Mouse (Mus musculus): Measurements from ENCODE around the gene Ptbp1.

Gene Ptbp1

GRCm38 (mm10) chr10:79853860-79854795 is at the start of gene Ptbp1:
TSS of gene Ptbp1 (plus strand) at chr10:79854427.
- DNase-seq (ENCODE audit: low spot score in 2 of 2): peak; percentile 99 to 100

- DNase-seq (ENCODE audit: low spot score in 2 of 2): no peak
These were observed 48.6 kb upstream of the Ptbp1 start for GRCm38 (mm10) chr10:79805636-79806035.

DNA sequence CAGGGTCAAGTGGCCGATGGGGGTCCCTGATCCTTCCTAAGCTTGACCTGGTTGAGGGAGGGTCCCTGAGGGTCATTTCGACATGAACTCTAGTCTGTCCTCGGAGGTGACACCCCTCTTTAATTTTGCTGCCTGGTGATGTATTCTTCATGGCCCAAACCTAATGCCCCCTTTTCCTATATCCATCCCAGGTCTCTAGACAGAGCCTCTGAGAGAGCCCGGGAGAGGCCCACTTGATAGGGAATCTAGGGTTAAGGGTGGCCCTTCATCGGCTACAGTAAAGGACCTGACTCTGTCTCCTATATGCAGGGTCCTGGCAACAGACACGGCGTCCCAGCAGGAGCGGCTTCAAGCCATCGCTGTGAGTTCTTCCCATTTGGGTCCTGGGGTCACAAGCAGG is 47.9 kb upstream of the Ptbp1 start:
- DNase-seq (ENCODE audit: low spot score in 2 of 2): no peak

DNA sequence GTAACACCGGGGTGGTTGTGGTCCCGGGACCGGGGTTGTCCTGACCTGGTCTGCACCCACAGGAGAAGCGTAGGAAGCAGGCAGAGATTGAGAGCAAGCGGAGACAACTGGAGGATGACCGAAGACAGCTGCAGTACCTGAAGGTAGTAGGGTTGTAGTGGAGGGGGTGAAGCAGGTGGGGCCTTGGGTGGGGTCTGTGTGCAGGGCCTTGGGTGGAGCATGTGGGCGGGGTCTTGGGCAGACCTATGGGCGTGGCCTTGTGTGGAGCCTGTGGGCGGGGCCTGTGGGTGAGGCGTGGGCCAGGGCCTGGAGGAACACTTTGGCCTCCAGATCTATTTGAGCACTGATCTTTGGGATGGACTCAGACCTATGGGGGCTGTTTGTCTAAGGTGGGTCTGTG is 47.3 kb upstream of the Ptbp1 start:
- no peak for DNase-seq (ENCODE audit: low spot score in 2 of 2)

DNA sequence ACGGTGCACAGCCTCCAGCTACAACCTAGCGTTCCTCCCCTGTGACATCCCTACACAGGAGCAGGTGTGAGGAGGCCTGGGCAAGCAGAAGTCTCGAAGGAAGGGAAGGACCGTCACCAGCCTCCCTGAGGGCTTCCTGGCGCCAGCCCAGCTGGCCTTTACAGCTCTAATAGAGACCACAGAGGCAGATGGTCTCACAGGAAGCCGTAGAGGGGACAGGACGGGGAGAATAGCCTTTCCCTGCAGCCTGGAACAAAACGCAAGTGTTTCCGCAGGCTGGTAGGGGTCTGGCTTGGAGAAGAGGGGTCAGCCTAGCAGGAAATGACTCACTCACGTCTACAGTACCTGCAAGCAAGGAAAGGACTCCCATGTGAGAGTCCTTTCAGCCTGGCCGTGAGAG is 46.4 kb upstream of the Ptbp1 start:
- no peak for DNase-seq (ENCODE audit: low spot score in 2 of 2)

DNA sequence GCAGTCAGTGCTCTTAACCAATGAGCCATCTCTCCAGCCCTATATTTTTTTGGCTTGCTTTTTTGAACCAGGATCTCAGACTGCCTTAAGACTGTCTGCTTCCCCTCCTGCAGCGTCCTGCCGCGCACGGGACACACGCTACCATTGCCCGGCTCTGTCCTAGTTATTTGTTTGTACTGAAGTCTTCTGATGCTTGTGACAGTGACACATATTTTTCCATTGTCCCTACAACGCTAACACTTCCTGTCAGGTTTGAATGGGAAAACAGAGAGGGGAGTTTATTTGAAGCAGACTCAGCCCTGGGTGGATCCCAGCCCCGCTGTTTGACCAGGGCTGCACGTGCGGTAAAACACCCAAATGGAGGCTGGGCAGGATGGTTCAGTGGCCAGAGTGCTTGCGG is 45.5 kb upstream of the Ptbp1 start:
- DNase-seq (ENCODE audit: low spot score in 2 of 2): no peak

DNA sequence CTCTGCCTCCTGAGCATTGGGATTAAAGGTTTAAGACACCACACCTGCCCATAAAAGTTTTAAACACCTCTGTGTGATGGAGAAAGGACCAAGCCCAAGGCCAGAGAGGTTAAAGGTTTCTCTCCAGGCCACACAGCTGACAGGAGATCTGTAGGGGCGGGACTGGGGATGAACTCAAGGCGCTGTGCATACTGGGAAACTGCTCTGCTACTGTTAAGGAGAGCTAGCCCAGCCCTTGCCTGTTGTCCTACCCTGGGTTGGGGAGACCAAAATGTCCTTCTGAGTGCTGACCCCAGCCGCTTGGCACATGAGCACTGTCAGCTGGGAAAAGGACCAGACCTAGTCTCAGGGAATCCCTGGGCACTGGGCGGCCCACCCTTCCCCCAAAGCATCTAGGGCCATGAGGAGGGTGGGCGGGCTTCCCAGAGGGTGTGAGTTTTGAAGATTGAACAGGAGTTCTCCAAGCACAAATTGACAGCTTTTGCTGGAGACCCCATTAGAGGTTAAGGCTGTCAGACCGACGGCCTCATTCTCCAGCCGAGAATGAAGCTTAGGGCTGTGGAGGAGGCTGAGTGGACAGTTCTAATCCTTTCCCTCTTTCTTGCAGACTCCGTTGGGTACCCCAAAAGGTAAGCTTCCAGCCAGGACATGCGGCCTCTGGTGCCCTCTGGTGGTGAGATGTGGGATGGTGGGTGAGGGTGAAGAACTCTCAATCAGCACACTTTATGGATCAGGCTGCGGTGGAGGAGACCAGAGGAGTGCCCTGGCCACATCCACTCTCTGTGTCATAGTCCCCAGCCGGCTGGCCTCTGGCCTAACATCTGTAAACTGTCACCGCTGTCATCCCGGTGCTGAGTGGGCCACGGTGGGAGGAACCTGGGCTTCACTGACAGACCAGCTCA is 42.2 kb upstream of the Ptbp1 start:
- peak; percentile 83 to 96 for DNase-seq (ENCODE audit: low spot score in 2 of 2)

DNA sequence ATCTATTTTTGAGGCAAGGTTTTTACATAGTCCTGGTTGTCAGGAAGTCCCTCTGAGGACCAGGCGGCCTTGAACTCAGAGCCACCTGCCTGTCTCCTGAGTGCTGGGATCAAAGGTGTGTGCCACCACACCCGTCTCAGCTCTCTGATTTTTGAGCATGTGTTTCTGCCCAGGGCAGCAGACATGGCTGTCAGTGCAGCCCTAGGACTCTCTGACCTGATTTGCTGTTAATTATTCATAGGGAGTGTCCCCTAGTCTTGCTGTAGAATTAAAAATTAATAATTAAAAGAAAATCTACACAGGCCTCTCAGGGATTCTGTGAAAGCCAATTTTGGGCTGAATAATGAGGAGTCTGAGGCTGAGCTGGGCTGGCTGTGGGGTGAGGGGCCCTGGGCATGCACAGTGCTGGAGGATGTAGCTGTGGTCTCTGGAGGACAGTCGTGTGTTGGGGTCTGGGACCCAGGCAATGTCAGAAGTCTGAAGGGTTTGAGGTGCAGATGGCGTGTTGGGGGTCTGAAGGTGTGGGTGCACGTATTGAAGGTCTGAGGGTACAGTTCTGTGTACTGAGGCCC is 39.9 kb upstream of the Ptbp1 start:
- no peak for DNase-seq (ENCODE audit: low spot score in 2 of 2)

DNA sequence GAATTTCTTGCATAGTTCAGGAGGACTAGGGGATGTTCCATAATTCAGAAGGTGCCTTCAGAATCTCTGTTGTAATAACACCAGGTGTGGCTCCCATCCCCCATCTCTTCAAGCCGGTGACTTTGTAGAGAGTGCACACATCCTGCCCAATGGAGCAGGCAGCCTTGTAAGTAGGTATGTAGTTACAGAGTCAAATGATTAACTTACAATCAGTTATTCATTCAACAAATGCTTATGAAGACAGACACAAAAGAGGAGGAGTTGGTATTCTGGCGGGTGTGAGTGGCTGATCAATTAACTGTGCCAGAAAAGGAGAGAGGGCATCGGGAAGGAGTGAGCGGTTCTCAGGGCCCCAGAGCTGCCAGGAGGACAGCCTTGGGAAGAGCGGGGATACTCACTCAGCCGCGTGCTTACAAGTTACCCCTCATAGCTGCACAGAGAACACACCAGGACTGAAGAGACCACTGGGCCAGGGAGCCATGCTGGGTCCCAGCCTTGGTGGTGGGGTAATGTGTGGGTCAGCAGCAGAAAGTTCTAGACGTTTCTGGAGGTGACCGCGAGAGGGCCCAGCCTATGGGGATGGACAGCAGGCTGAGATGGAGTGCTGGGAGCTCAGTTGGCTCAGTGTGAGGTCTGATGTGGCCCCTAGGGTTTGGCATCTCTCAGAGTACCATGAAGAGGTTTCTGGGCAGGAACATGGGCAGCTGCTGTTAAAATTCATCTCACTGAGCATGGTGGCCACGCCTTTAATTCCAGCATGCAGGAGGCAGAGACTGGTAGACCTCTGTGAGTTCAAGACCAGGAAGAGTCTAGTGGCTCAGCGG is 38.3 kb upstream of the Ptbp1 start:
- no peak for DNase-seq (ENCODE audit: low spot score in 2 of 2)

GRCm38 (mm10) chr10:79817111-79817510 is 37.1 kb upstream of the Ptbp1 start:
- no peak for DNase-seq (ENCODE audit: low spot score in 2 of 2)

DNA sequence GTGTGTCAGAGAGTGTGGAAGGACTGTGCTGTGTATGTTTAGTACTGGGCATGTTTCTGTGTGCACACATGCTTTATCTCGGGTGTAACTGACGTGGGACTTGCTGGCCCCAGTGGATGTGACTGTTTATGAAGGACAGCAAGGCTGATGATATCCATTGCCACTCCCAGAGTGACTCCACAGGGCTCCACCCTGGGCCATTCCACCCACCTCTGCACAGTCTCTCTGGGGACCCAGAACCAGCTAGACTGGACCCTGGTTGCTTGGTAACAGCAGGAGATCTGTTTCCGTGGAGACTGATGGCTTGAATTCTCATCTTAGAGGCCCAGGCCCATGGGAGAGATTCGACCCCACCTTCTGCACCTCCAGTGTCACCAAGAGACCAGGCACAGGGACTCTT is 36.0 kb upstream of the Ptbp1 start:
- no peak for DNase-seq (ENCODE audit: low spot score in 2 of 2)

- no peak for DNase-seq (ENCODE audit: low spot score in 2 of 2)
These were observed 34.6 kb upstream of the Ptbp1 start for GRCm38 (mm10) chr10:79819606-79820005.

GRCm38 (mm10) chr10:79820277-79820676 is 34.0 kb upstream of the Ptbp1 start:
- peak in 1 of 2 experiments; percentile 60 for DNase-seq (ENCODE audit: low spot score in 2 of 2)

DNA sequence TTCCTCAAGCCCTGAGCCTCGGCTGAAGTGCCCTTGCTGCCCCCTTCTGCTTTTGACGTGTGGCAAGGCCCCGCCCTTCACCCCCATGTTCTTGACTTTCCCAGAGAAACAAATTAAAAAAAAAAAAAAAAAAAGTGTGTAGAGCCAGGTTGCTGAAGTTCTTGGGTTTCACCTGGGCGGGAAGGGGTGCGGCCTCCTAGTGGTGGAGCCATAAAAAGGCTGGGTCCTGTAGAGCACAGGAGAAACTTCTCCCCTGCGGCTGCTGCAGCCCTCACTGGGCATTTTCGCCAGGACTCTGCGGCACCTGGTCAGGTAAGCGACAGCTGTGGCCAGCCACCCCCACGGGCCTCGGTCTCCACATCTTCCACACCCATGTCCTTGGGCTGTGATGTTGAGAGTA is 33.4 kb upstream of the Ptbp1 start, which contains the start of gene Misp:
Gene Misp (plus strand): TSS at position 208 of the 400 bp plus-strand sequence.
- DNase-seq (ENCODE audit: low spot score in 2 of 2): peak in 1 of 2 experiments; percentile 60

- no peak for DNase-seq (ENCODE audit: low spot score in 2 of 2)
These were observed 32.5 kb upstream of the Ptbp1 start for GRCm38 (mm10) chr10:79821731-79822130.

DNA sequence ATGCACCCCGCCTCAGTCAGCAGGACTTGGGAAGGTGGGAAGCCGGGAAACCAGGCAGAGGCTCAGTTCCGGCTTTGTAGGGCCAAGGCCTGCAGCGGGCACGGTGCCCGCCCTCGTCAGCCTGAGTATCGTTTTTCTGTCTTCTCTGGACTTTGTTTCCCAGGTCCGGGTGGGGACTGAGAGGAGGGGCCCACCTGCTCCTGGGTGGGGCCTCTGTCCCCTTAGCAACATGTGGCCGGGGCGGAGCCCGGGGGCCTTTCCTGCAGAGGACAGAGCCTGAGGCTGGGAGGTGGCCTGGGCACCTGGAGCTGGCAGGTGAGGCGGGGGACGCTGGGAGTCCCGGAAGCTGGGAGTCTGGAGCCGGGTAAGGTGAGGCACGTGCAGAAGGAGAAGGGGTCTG is 31.9 kb upstream of the Ptbp1 start:
- no peak for DNase-seq (ENCODE audit: low spot score in 2 of 2)

GRCm38 (mm10) chr10:79823011-79823410 is 31.2 kb upstream of the Ptbp1 start:
- no peak for DNase-seq (ENCODE audit: low spot score in 2 of 2)

GRCm38 (mm10) chr10:79824413-79824812 is 29.8 kb upstream of the Ptbp1 start:
- no peak for DNase-seq (ENCODE audit: low spot score in 2 of 2)

GRCm38 (mm10) chr10:79831583-79831982 is 22.6 kb upstream of the Ptbp1 start:
- DNase-seq (ENCODE audit: low spot score in 2 of 2): no peak

GRCm38 (mm10) chr10:79832026-79832785 is 22.0 kb upstream of the Ptbp1 start:
- DNase-seq (ENCODE audit: low spot score in 2 of 2): no peak
